Mouse (Mus musculus) liver, postnatal 0 days (tissue): ENCODE measurements at regions not wholly inside any gene's neighbourhood (a gene's known extent, or its start where the extent isn't known, plus 50 kb on each side); places are given as distances from the start of the nearest gene placed in this dataset.

Source experiments
- CTCF ChIP-seq: sonication (generic); IDR thresholded peaks from 2 replicates; pipeline ENCODE4 v1.5.1; 2016; ENCODE audit warnings: antibody characterized with exemption, low read depth
- EP300 ChIP-seq: IDR thresholded peaks from 2 replicates; pipeline ENCODE4 v1.6.1; 2016; ENCODE audit warnings: antibody characterized with exemption, low read depth, mild to moderate bottlenecking

GRCm38 (mm10) chr12:25180861-25181260, 83.9 kb upstream of the Id2 start:
- TF ChIP-seq CTCF (peak; percentile 55), EP300 (no peak)
